Mouse (Mus musculus) small intestine, adult 2 months (tissue): ENCODE measurements around the gene Kbtbd12.

ENCODE experiments used
- CTCF ChIP-seq: fragments of 200-500 bp; IDR thresholded peaks from 2 replicates; pipeline ENCODE4 v1.5.1; 2012; ENCODE audit warnings: low read depth, mild to moderate bottlenecking, control low read depth, inconsistent platforms, low read length, moderate library complexity, mixed read lengths; ENCODE audit not compliant: insufficient replicate concordance, insufficient read length; ENCODE audit errors: extremely low read depth
- POLR2A ChIP-seq: fragments of 200-500 bp; IDR thresholded peaks from 2 replicates; pipeline ENCODE4 v1.6.1; 2012; ENCODE audit warnings: low read depth, mild to moderate bottlenecking, control low read depth, inconsistent platforms, low read length, moderate library complexity

DNA sequence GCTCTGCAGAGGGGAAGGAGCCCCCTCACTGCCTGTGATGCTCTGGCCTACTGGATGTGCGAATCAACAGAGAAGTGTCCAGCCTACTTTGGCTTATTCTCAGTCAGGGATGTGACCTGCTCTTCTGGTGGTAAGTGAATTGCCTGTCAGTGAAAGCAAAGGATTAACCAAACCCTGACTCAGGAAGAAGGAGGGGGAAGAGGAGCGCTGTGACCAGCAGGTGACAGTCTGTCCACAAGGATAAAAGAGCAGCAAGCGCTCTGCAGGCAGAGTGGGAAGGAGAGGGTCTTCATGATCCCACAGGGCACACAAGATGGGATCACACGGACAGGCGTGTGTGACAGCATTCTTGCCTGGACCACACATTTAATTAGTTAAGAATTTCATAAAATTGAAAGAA is 78.1 kb downstream of the Kbtbd12 start:
- TF ChIP-seq CTCF (no peak), POLR2A (no peak)
